Mouse (Mus musculus) C2C12 (cell line): ENCODE measurements around the gene Peli2. TPM values are rescaled to one million over a fixed set of nuclear protein-coding genes. Genes with fewer than 3 reads are reported as not detected.

Source experiments
- H3K27me3 ChIP-seq: one replicate; pipeline ENCODE4 v1.6.1; 2011; ENCODE audit not compliant: control insufficient read depth, insufficient read depth, insufficient read length
- H3K36me3 ChIP-seq: one replicate; pipeline ENCODE4 v1.6.1; 2011; ENCODE audit not compliant: control insufficient read depth, insufficient read depth
- H3K4me3 ChIP-seq: one replicate; pipeline ENCODE4 v1.5.1; 2011; ENCODE audit warnings: mild to moderate bottlenecking, control low read depth; ENCODE audit not compliant: poor library complexity, insufficient read depth, severe bottlenecking
- H3K79me2 ChIP-seq: one replicate; pipeline ENCODE4 v1.6.1; 2011; ENCODE audit not compliant: control insufficient read depth, insufficient read depth
- H3K79me3 ChIP-seq: one replicate; pipeline ENCODE4 v1.6.1; 2011; ENCODE audit warnings: low read depth, control low read depth
- H3ac ChIP-seq: one replicate; pipeline ENCODE3; 2011; ENCODE audit warnings: low read depth; ENCODE audit not compliant: control insufficient read depth, insufficient read length
- CEBPB ChIP-seq: IDR thresholded peaks from one replicate; pipeline ENCODE4 v1.6.1; 2011; ENCODE audit warnings: low read depth, mild to moderate bottlenecking, control low read depth, moderate library complexity
- CTCF ChIP-seq: IDR thresholded peaks from one replicate; pipeline ENCODE4 v1.5.1; 2011; ENCODE audit not compliant: control insufficient read depth, insufficient read depth, insufficient read length
- FOSL1 ChIP-seq: IDR thresholded peaks from one replicate; pipeline ENCODE4 v1.8.0; 2011; ENCODE audit warnings: mild to moderate bottlenecking, low read length; ENCODE audit not compliant: poor library complexity, insufficient read depth, severe bottlenecking
- MAX ChIP-seq: IDR thresholded peaks from one replicate; pipeline ENCODE4 v1.6.1; 2011; ENCODE audit warnings: mild to moderate bottlenecking, control low read depth
- MYOD1 ChIP-seq: IDR thresholded peaks from one replicate; pipeline ENCODE4 v1.6.1; 2011; ENCODE audit warnings: low read depth; ENCODE audit not compliant: control insufficient read depth, insufficient read length
- MYOG ChIP-seq: IDR thresholded peaks from one replicate; pipeline ENCODE4 v1.6.1; 2011; ENCODE audit not compliant: control insufficient read depth, insufficient read length; ENCODE audit errors: extremely low read depth
- USF1 ChIP-seq: IDR thresholded peaks from one replicate; pipeline ENCODE4 v1.6.1; 2011; ENCODE audit warnings: low read depth, mild to moderate bottlenecking, control low read depth, moderate library complexity
- polyA plus RNA-seq: library from polyadenylated mRNA; unstranded; fragments of >200 nt; fragmentation: generic; extraction: Trizol; gene quantifications from one replicate; pipeline ENCODE4 v1.2.1, GENCODE M21; 2012; ENCODE audit warnings: missing spikeins

Peli2 gene
- polyA plus RNA-seq, 1 experiment = 13.9 TPM

- Histone ChIP-seq H3K4me3 (no peak overlapping the region), H3K79me2 (no peaks in the 10 kb centered on the region), H3K79me3 (no peaks in the 10 kb centered on the region), H3ac (no peak overlapping the region), H3K27me3 (no peaks in the 10 kb centered on the region), H3K36me3 (no peaks in the 10 kb centered on the region)
- no peak for TF ChIP-seq FOSL1
- no peak for TF ChIP-seq CEBPB
These were observed 37.2 kb downstream of the Peli2 start for GRCm38 (mm10) chr14:48157835-48158234.

GRCm38 (mm10) chr14:48159401-48159800 lies 38.8 kb downstream of the Peli2 start:
- H3ac ChIP-seq = no peak overlapping the region
- no peaks in the 10 kb centered on the region for H3K79me3 ChIP-seq
- no peaks in the 10 kb centered on the region for H3K79me2 ChIP-seq
- no peak for TF ChIP-seq MYOD1
- TF ChIP-seq FOSL1 = no peak
- no peak for TF ChIP-seq CEBPB
- no peak for TF ChIP-seq CTCF
- no peak for TF ChIP-seq MYOG
- TF ChIP-seq MAX = no peak
- TF ChIP-seq USF1 = no peak
- no peaks in the 10 kb centered on the region for H3K27me3 ChIP-seq
- H3K4me3 ChIP-seq = no peak overlapping the region
- H3K36me3 ChIP-seq = no peaks in the 10 kb centered on the region

GRCm38 (mm10) chr14:48162446-48162845 lies 41.8 kb downstream of the Peli2 start:
- no peaks in the 10 kb centered on the region for H3K79me2 ChIP-seq
- no peaks in the 10 kb centered on the region for H3K79me3 ChIP-seq
- no peaks in the 10 kb centered on the region for H3K36me3 ChIP-seq
- no peak overlapping the region for H3ac ChIP-seq
- no peak for TF ChIP-seq MYOD1
- H3K4me3 ChIP-seq = no peak overlapping the region
- no peaks in the 10 kb centered on the region for H3K27me3 ChIP-seq

GRCm38 (mm10) chr14:48164917-48165316 lies 44.3 kb downstream of the Peli2 start:
- TF ChIP-seq CTCF (no peak), USF1 (no peak), MAX (no peak), MYOG (no peak), MYOD1 (no peak), CEBPB (no peak), FOSL1 (no peak)
- Histone ChIP-seq H3K79me2 (no peaks in the 10 kb centered on the region), H3K4me3 (no peak overlapping the region), H3K27me3 (no peaks in the 10 kb centered on the region), H3K79me3 (no peaks in the 10 kb centered on the region), H3ac (no peak overlapping the region), H3K36me3 (no peaks in the 10 kb centered on the region)

- no peak overlapping the region for H3K4me3 ChIP-seq
- TF ChIP-seq MAX (no peak), MYOG (no peak), FOSL1 (no peak)
- H3K36me3 ChIP-seq = no peaks in the 10 kb centered on the region
- H3K79me3 ChIP-seq = no peaks in the 10 kb centered on the region
- no peaks in the 10 kb centered on the region for H3K27me3 ChIP-seq
- H3K79me2 ChIP-seq = no peaks in the 10 kb centered on the region
- no peak overlapping the region for H3ac ChIP-seq
These were observed 45.8 kb downstream of the Peli2 start for GRCm38 (mm10) chr14:48166396-48166795.

GRCm38 (mm10) chr14:48167020-48167419 lies 46.4 kb downstream of the Peli2 start:
- Histone ChIP-seq H3K27me3 (no peaks in the 10 kb centered on the region), H3K36me3 (no peaks in the 10 kb centered on the region), H3K79me2 (no peaks in the 10 kb centered on the region), H3ac (no peak overlapping the region), H3K79me3 (no peaks in the 10 kb centered on the region), H3K4me3 (no peak overlapping the region)
- no peak for TF ChIP-seq MYOG
- TF ChIP-seq CTCF = no peak
- TF ChIP-seq CEBPB = no peak
- no peak for TF ChIP-seq MAX
- TF ChIP-seq USF1 = no peak
- no peak for TF ChIP-seq MYOD1
- TF ChIP-seq FOSL1 = no peak

GRCm38 (mm10) chr14:48168116-48168515 lies 47.5 kb downstream of the Peli2 start:
- H3K4me3 ChIP-seq = no peak overlapping the region

More at GRCm38 (mm10) chr14:48168116-48168515, 47.5 kb downstream of the Peli2 start:
- Histone ChIP-seq H3K79me3 (no peaks in the 10 kb centered on the region), H3ac (no peak overlapping the region), H3K79me2 (no peaks in the 10 kb centered on the region), H3K27me3 (no peaks in the 10 kb centered on the region), H3K36me3 (no peaks in the 10 kb centered on the region)
- TF ChIP-seq MYOG (no peak), MYOD1 (no peak), CEBPB (no peak), FOSL1 (no peak), MAX (no peak), USF1 (no peak), CTCF (no peak)
